Mouse (Mus musculus) cerebellum, adult (tissue): ENCODE results near the gene Tmem229b.

Source experiments
- ATAC-seq: cut with Nextera tagmentation; 2 replicates; pipeline ENCODE4 v1.9.2; 2017; ENCODE audit warnings: mild to moderate bottlenecking, moderate library complexity, mixed read lengths; ENCODE audit not compliant: insufficient number of reproducible peaks, low FRiP score, low TSS enrichment

Tmem229b gene

DNA sequence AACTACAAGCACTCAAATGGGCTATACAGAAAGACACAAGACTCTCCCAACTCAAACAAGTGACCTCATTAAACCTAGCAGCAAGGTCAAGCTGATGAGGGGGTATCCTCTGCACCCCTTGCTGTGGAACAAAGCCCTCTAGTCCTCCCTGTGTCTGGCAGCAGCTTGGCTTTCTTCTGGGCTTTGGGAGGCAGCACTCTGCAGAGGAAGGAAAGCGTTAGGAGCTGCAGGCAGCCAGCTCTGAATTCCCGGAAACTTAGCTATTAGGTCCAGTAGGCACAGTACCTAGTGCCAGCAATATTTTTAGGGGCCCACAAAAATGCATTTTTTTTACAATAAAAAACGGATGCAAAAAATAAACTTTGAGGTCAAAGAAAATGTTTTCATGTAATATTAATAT lies 3.1 kb upstream of the Tmem229b start:
- ATAC-seq: no peak

DNA sequence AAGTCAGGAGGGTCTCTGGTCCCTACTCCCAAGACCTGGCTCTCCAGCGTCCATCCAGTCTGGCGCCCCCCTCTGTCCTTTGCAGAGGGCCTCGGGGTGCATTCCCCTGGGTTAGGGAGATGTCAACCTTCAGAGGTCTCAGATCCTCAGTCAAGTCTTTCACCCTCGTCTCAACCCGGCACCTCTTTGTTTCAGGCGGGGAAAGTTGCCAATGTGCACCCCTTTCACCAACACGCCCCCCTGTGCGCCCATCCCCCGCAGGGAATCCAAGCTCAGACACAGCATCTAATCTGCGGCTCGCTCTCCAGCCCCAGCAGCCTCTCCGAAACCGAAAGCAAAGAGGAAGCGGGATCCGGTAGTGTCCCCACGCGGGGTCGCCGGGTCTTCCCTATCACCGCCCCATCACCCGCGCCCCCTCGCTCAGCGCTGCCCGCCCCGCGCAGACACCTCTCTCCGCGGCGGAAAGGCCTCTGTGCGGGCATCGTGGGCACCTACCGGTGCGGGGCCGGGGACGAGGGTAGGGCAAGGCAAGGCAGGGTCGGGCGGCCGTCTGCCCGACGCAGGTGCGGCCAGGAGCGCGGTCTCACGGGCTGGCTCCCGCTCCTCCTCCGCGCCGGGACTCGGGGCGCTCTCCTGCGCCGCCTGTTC lies 825 bp downstream of the Tmem229b start:
- peak; percentile 45 for ATAC-seq

DNA sequence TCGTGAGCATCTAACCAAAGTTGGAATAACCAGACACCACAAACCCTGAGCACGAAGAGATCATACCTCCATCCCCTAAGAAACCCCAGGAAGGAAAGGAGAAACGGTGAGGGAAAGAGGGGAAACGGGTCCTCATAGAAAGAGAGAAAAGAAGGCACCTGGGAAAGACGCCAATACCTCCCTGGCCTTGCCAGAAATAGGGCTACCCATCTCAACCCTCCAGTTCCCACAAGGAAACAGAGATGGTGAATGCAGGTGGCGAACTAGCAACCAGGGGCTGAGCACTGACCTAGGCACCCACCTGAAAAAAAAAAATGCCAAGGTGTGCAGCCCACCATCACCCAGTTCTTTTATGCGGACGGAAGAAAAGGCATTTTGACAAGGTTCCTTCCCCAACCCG lies 1.4 kb downstream of the Tmem229b start:
- no peak for ATAC-seq

DNA sequence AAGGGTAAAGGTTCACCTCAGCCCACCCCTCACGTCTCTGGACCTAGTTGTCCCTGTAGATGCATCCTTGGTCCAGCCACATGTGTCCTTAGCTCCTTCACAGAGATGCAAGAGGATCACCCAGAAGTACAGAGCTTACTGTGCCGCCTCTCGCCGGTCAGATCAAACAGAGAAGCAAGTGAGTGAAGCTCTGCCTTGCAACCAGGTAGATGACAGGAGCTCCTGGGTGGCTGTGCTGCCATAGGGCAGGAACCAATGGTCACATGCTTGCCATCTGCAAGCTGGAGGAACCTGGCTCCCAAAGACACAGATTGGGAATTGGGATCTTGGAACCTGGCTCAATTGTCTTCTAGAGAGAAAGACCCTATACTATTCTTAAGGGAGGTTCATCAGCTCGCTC lies 2.0 kb downstream of the Tmem229b start:
- ATAC-seq: peak; percentile 78

GRCm38 (mm10) chr12:79002978-79003377 lies 4.4 kb downstream of the Tmem229b start:
- no peak for ATAC-seq

DNA sequence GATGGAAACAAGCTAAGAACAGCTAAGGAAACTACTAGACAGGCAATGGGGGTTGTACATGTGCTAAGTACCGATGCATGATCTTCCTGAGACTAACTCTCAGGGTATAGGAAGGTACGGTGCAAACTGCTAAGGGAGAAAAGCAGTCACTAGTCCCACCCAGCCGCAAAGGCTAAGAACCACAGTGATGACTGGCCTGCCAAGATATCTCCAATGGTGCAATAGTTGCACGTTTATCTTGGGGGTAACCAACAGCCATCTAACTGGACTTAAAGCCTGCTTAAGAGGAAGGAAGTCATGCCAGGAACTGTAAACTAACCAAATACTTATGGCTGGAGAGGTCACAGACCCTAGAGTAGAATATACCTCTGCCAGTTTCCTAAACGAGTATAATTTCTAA lies 5.0 kb downstream of the Tmem229b start:
- ATAC-seq: no peak

DNA sequence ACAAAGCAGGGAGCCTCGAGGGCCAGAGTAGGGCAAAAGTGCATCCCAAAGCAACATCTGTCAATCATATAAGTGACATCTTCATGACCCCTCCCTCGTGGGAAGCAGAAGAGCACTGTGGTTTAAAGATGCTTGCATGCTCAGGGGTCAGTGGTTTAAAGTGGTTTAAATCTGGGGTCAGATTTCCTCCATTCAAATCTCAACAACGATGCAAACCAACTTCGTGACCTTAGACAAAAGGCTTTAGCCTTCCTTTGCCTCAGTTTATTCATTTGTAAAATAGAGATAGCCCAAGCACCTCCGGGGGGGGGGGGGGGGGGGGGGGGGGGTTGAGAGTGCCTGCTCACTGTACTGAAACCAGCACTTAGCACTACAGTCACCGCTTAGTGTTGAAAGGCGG lies 10.7 kb downstream of the Tmem229b start:
- no peak for ATAC-seq

DNA sequence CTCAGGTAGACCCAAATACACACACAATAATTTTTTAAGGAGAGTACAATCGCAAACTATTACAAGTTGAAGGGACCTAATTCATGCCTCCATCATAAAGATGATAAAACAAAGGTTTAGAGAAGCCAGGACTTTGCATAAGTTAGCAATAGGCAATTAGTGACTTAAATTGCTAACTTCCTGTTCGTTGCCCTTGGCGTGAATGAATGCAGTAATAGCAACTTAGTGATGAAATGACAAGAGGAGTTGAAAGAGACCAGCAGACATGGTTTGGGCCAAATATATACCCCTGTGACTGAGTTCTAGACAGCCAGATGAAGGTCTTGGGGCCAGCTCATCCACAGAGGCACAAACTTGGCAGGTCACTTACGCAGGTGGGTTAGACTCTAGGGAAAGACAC lies 11.2 kb downstream of the Tmem229b start:
- no peak for ATAC-seq

- peak; percentile 38; the same call in 1 of the 2 replicates for ATAC-seq
Observed at GRCm38 (mm10) chr12:78987581-78988081, 19.8 kb downstream of the Tmem229b start.

GRCm38 (mm10) chr12:78984035-78984432 lies 23.4 kb downstream of the Tmem229b start:
- peak; percentile 45 for ATAC-seq

DNA sequence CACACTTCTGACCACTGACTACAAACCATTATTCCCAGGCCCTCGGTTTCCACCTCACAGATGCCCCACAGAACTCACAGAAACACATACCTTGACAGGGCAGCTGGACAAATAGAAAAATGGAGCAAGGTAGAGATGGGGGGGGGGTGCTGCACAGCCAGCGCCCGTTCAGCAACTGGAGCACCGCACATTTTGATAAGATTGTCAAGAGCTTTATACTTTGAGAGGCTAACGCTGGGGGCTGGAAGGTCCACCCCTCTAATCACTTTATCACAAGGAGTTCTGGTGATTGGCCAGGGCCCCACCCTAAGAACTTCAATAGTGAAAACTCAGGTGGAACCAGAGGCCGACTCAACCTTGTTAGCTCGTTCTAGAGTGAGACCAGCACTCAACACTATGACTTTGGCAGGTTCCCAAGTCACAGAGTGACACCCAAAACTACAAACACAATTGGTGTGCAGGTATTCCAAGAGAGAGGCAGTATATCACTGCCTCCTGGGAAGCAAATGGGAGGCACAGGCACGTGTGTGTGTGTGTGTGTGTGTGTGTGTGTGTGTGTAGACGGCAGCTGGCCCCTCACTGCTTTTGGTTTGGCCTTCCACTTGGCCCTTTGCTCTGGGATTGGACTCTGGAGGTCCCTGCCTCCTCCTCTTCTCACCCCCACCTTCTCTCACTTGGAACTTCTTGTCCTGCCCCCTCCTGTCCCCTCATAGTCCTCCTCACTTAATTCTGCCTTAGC lies 24.0 kb downstream of the Tmem229b start:
- ATAC-seq: no peak

DNA sequence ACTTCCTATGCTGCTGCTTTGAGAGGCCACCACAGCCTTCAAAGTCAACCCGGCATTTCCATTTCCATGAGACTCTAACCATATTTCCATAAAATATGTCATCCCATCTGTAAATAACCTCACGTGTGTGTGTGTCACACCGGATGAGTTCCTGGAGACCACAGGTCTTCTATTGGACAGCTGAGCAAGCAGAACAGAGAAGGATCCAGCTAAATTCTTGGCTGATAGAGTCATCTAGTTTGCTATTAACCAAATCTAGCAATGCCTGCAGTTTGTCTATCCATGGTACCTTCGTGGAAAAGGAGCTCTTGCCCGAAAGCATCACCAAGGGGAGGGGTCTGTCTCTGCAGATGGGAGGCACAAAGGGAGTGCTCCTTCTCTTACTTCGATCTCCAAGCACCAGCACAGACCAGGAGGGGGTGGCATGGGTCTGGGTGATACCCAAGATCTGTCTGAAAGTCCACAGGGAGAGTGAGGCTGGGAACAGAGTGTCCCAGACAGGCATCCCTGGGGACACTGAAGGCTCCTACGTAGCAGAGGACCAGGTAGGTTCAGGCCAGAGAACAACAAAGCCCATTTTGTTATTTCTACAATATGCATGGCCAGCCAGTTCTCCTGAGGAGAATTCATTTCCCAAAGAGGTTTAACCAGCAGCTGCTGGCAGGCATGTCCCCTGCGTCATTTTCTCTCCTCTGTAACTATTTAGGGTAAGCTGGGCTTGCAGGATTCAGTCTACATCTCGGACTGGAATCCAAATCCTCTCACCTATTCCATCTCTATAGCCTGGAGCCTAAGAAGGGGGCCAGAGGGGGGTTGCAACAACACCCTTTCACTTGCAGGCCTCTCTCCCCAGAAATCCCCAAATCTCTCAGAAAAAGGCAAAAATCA lies 25.2 kb downstream of the Tmem229b start:
- ATAC-seq: peak; percentile 53

DNA sequence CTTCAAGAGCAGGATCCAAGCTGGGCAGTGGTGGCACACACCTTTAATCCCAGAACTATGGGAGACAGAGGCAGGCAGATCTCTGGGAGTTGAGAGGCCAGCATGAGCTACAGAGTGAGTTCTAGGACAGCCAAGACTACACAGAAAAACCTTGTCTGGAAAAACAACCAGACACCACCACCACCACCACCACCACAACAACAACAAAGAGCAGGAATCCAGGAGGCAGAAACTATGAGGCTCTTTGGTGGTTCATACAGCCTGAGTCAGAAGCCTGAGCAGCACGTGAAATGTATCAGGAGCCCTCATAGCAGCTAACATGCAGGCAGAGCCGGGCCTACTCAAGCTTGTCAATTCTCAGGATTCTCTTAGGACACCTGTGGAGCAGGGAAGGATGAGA lies 26.3 kb downstream of the Tmem229b start:
- ATAC-seq: no peak

GRCm38 (mm10) chr12:78980683-78981091 lies 26.7 kb downstream of the Tmem229b start:
- no peak for ATAC-seq

DNA sequence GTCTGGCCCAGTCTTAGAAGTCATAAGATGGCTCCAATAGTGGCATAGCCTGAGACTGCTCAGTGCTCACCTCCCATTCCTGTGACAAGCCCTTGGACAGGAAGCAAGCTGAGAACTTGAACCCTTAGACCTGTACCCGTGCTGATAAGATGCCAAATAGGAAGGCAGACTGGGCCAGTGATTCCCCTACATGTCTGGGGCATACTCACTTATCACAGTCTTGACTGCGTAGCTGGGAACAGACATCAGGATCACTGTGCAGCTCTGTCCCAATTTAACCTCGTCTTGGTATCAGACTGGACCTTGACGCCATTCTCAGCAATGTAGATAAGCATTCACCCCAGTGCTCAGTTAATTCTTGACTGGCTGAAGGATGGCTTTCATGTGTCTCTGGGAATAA lies 29.9 kb downstream of the Tmem229b start:
- no peak for ATAC-seq

- ATAC-seq: no peak
Observed at GRCm38 (mm10) chr12:78977078-78977477, 30.3 kb downstream of the Tmem229b start.

- ATAC-seq: no peak
Observed at GRCm38 (mm10) chr12:78975836-78976235, 31.6 kb downstream of the Tmem229b start.

DNA sequence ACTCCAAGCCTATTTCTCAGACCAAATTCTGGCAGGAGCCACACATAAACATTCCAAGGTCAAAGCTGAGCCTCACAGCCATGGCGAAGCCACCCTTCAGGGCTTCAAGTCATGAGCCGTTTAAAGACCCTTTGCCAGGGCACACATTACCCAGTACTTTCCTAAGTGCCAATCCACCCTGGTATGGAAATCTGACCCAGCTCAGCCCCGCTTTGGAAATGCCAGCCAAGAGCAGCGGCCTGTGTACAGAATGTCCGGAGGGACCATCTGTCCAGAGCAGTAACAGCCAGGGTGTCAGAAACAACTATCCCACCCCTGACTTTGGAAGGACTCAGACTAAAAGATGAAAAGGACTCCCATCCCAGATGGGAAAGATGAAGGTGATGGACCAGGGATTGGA lies 32.7 kb downstream of the Tmem229b start:
- ATAC-seq: peak; percentile 65

DNA sequence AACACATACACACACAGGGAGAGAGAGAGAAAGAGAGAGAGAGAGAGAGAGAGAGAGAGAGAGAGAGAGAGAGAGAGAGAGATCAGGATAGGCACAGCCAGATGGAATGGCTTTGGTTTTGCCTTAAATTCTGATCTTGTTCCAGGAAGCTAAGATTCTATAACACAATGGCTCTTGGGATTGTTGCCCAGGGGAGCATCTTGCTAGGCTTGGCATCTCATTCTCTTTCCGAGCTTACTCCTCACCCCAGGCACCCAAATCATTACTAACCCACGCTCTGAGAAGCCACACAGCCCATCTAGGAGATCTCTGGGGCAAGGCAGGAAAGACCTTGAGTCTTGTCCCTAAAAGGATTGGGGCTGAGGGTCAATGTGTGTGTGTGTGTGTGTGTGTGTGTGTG lies 33.6 kb downstream of the Tmem229b start:
- ATAC-seq: no peak

DNA sequence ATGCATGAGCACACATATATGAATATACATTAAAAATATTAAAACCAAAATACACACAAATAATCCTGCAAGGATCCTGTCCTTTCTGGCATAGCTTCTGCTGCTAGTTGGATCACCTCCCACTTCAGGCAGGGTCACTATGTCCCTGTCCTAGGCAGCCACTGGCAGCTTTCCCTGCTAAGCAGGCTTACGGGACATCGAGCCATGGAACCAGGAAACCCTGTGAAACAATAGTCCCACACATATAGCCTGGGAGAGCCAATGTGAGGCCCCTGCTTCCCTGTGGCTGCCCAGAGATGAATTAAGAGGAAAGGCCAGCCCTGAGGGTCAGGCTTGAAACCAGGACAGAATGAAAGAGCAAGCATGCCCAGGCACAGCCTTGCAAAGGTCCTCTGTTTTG lies 35.8 kb downstream of the Tmem229b start:
- ATAC-seq: peak; percentile 63; the same call in 1 of the 2 replicates

DNA sequence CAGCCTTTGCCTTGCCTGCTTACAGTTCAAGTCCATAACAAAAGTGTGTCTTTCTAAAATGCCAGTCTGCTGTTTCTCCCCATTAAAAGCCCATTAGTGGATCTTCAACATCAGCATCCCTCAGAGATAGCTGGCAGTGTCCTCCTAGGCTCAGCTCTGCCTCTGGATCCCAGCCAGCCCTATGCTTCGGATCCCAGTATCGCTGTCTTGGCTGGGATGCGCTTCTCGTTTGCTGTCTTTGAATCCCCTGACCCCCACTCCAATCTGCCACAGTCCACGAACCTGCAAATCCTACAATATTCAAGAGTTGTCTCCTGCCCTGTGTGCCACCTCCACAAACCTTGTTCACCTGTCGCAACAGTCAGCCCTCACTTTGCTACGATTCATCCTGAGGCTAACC lies 36.7 kb downstream of the Tmem229b start:
- no peak for ATAC-seq
